22 mouse cellular contexts compared by ENCODE assay signal in genomic region chr19:54787171-54787570, GRCm38 (mm10).
"Had no signal": no experiment of that assay in that cellular context is flagged by ENCODE, and none has a peak within 500 bp of the region (broad histone marks: within the 10 kb centered on the region; RNA-seq: fewer than 3 reads in every experiment).

No protein-coding gene starts in this region.

- H3K36me3 ChIP-seq: limb, embryonic 12.5 days; limb, embryonic 15.5 days; midbrain, embryonic 10.5 days; midbrain, embryonic 13.5 days; neural tube, embryonic 12.5 days; neural tube, embryonic 15.5 days; stomach, embryonic 15.5 days had no signal

- ATAC-seq: liver, postnatal 0 days; lung, postnatal 0 days; midbrain, embryonic 13.5 days; midbrain, embryonic 16.5 days had no signal

- H3K9me3 ChIP-seq: limb, embryonic 12.5 days; limb, embryonic 15.5 days; megakaryocyte, embryonic 14.5 days; midbrain, embryonic 10.5 days; midbrain, embryonic 13.5 days; neural tube, embryonic 12.5 days; neural tube, embryonic 15.5 days; stomach, embryonic 15.5 days had no signal

- H3K4me2 ChIP-seq: limb, embryonic 12.5 days; limb, embryonic 15.5 days; liver, embryonic 11.5 days; lung, embryonic 14.5 days; midbrain, embryonic 13.5 days; neural tube, embryonic 12.5 days; neural tube, embryonic 15.5 days; stomach, embryonic 15.5 days had no signal

- DNase-seq: kidney, adult 18-20 months; kidney, adult 9 months; kidney, postnatal 14 days; kidney, postnatal 4 days; left cerebral cortex, postnatal 4 days; liver, postnatal 0 days; lung, embryonic 14.5 days; right cerebral cortex, postnatal 4 days; thymus, postnatal 25 days had no signal

- H3K4me1 ChIP-seq: limb, embryonic 12.5 days; limb, embryonic 15.5 days; megakaryocyte, embryonic 14.5 days; neural tube, embryonic 12.5 days; neural tube, embryonic 15.5 days; stomach, embryonic 15.5 days had no signal

- H3K9ac ChIP-seq: limb, embryonic 12.5 days; limb, embryonic 15.5 days; liver, embryonic 14.5 days; liver, postnatal 0 days; lung, embryonic 14.5 days; midbrain, embryonic 13.5 days; neural tube, embryonic 12.5 days; neural tube, embryonic 15.5 days; stomach, embryonic 15.5 days had no signal

- H3K4me3 ChIP-seq: limb, embryonic 12.5 days; limb, embryonic 15.5 days; megakaryocyte, embryonic 14.5 days; midbrain, embryonic 10.5 days; midbrain, embryonic 13.5 days; myocyte; neural tube, embryonic 12.5 days; neural tube, embryonic 15.5 days; stomach, embryonic 15.5 days had no signal

- H3K27me3 ChIP-seq: limb, embryonic 12.5 days; limb, embryonic 15.5 days; megakaryocyte, embryonic 14.5 days; midbrain, embryonic 13.5 days; neural tube, embryonic 12.5 days; neural tube, embryonic 15.5 days; stomach, embryonic 15.5 days had no signal

- H3K27ac ChIP-seq: limb, embryonic 12.5 days; limb, embryonic 15.5 days; liver, embryonic 14.5 days; midbrain, embryonic 10.5 days; midbrain, embryonic 13.5 days; neural tube, embryonic 12.5 days; neural tube, embryonic 15.5 days; stomach, embryonic 15.5 days had no signal
